Mouse (Mus musculus): Measurements from ENCODE around the gene Ngfr. TPM values are rescaled to one million over a fixed set of nuclear protein-coding genes. Genes with fewer than 3 reads are reported as not detected.

Gene Ngfr
- not detected in 2 replicates for polyA plus RNA-seq (2012)

DNA sequence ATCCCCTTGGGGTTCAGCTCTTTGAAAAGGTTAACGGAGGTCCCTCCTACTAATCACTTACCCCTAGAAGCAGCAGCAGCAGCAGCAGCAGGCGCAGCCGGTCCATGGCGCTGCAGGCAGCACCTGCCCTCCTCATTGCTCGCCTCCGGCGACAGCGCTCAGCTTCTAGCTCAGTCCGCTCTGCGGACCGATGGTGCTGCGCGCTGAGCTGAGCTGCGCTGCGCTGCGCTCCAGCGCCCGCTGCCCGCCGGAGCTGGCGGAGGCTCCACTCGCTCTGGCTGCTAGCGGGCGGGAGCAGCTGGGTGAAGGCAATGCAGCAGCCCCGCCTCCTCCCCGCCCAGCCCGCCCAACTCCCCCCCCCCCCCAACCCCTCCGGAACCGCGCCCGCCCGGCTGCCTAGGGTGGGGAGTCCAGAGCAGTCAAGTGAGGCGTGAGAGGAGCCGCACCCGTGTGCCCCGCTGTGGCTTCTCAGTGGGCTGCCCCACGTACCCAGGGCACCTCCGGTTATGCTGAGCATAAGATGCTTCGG is at the start of gene Ngfr:
TSS of gene Ngfr (minus strand) at position 313 of the 529 bp plus-strand sequence.
- no peak for TF ChIP-seq GATA1 (IDR thresholded peaks at IDR 0.05; ENCODE audit: low read length)

DNA sequence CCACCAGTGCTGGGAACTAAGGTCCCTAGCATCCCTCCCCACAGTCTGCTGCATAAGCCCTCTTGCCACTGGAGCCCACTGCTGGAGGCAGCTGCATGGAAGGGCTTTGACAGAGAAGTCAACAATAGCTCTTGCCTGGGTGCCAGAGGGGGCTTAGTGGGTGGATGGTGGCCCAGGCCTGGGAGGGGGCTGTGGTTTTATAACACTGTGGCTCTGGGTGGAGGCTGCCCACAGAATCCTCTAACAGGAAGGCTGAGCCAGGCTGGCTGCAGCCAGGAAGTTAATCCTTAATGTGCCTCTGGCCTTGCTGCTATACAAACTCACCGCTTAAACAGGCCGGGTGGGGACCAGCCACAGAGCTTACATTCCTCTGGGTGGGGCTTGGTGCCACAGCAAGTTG is 47.5 kb upstream of the Ngfr start:
- no peak for TF ChIP-seq GATA1 (IDR thresholded peaks at IDR 0.05; ENCODE audit: low read length)

DNA sequence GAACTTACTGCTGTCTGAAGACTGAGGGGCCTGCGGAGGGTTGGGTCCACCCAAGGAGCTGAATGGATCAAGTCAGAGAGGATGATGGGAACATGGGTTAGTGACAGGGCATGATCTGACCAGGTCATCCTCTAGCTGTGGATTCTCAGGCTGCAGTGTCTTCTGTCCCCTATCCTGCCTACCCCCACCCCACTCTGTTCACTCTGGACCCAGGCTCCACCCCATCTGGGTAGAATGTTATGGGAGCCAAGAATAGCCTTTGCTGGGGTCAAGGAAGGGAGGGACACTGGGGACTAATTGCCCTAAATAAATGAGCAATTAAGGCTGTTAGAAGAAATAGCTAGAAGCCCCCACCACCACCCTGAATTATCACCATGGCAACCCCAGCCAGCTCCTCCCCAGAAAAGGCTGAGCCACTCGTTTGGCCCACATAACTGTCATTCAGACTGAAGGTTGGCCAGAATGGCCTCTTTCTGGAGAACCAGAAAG is 46.0 kb upstream of the Ngfr start:
- TF ChIP-seq GATA1 (IDR thresholded peaks at IDR 0.05; ENCODE audit: low read length), result no peak

DNA sequence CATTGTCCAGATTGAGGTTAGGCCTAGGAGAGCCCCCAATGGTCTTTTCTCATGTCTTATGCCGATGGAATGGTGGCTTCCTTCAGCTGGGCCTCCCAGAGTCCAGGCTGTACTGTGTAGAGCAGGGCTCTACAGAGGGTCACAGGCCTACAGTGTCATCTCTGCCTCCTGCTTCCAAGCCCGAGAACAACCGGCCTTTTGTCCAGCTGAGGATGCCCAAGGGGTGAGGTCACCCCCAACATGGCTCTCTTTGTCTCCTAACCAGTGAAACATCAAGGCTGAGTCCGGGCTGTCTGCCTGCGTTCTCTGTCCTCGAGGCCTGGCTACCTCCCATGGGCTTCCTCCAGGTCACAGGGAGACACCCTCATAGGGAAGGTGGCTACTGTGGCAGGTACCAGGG is 44.9 kb upstream of the Ngfr start:
- TF ChIP-seq GATA1 (IDR thresholded peaks at IDR 0.05; ENCODE audit: low read length), result no peak

DNA sequence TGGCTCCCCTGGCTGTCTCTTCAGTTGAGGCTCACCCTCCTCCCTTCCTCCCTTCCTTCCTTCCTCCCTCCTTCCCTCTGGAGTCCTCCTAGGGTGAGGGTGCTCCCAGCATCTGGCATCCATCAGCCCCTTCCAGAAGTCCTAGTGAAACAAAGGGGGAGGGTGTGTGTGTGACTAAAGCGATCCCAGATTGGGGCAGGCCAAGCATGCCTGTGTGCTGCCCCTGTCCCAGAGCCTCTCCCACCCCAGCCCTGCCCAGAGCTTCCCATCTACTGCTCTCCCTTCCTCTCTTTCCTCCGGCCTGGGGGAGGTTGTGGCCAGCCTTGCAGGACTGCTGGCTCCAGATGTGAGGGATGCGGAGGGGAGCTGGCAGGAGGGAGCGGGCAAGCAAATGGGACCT is 43.8 kb upstream of the Ngfr start:
- no peak for TF ChIP-seq GATA1 (IDR thresholded peaks at IDR 0.05; ENCODE audit: low read length)

DNA sequence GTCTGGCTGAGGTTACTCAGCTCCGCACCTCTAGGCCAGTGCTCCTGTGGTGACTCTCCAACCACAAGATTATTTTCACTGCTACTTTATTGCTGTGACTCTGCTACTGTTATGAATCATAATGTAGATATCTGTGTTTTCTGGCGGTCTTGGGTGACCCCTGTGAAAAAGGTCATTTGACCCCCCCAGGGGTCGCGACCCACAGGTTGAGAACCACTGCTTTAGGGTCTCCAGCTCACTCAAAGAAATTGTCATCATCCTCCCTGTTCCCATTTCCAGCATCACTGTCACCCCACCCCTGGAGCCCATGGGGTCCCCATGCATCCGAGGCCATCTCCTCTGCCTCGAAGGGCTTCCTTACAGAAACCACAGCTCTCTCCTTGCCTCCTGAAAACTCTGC is 43.0 kb upstream of the Ngfr start:
- no peak for TF ChIP-seq GATA1 (IDR thresholded peaks at IDR 0.05; ENCODE audit: low read length)

DNA sequence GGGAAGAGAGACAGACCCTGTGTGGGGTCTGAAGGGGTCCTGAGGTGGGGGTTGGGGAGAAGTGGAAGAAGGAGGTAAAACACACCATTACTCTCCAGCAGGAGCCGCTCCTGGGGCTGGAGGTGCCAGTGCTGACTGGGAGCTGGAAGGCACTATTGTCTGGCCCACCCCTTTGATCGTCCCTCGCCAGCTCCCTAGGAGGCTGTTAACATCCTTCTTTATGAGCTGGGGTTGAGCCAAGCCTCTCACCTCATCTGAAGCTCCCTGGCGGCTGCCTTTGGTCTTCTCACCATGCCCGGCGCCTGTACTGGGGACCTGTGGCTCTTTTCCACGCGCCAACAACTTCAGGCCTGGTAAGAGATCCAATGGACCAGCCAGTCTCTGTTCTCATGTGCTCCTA is 34.9 kb upstream of the Ngfr start:
- TF ChIP-seq GATA1 (IDR thresholded peaks at IDR 0.05; ENCODE audit: low read length), result no peak

DNA sequence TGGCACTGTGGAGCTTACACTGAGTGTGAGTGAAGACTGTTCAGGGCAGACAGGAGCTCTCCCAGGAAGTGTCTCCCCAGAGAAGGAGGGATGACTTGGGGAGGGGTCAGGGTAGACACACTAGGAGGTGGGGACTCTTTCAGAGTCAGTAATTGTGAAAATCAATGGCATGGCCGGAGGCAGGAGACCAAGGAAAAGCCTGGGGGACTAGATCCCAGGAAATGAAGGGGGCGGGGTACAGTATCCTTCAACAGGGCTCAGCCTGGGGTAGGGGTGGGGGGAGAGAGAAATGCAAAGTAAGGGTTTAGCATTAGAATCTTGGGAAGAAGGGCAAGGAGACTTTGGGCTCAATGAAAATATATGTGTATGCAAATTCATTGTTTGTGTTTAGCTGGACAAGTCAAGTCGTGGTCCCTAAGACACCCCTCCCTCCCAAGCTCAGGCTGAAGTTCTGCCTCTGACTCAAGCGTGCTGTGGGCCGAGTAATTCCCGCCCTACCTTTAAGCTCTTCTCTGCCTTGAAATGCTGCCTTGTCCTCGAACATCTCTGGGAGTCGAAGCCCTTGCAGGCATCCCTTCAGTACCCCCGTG is 34.1 kb upstream of the Ngfr start:
- TF ChIP-seq GATA1 (IDR thresholded peaks at IDR 0.05; ENCODE audit: low read length), result no peak

DNA sequence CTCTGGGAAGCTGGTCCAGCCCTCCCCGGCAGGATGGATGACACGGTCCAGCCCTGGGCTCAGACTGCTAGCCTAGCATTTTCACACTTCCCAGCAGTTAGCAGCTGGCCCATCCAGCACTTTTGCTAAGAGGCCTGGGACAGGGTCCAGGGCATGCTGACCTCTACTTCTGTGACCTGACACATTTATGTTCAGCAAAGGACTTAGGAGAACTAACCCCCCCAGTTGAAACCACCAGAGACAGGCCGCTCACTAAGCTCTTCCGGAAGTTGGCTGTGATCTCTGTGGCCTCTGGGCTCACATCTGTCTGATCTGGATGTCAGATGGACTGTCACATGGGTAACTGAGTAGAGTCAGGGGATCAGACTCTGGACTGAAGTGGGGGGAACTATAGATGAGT is 33.5 kb upstream of the Ngfr start:
- no peak for TF ChIP-seq GATA1 (IDR thresholded peaks at IDR 0.05; ENCODE audit: low read length)

DNA sequence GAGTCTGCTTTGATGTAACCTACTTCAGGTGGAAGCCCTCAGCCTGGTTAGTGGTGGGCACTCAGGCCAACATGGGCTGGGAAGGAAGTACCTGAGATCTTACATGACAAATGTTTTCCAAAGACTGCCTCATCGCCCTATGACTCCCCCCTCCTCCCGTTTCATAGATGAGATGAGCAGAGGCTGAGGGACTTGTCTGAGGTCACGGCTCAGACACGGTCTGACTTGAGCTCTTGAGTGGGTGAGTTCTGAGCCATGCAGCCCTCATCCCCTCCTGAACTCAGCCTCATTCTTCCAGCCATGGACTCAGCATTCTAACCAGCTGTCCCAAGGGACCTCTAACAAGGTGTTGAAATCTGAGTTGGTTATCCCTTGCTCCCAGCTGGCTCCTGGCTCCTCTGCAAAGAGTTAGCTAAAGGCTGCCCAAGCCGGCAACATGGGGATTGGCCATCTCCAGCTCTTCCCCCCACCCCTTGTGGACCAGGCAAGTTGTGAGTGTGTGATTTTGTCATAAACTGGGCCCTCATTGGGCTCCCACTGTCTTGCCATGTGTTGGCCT is 32.4 kb upstream of the Ngfr start:
- no peak for TF ChIP-seq GATA1 (IDR thresholded peaks at IDR 0.05; ENCODE audit: low read length)

DNA sequence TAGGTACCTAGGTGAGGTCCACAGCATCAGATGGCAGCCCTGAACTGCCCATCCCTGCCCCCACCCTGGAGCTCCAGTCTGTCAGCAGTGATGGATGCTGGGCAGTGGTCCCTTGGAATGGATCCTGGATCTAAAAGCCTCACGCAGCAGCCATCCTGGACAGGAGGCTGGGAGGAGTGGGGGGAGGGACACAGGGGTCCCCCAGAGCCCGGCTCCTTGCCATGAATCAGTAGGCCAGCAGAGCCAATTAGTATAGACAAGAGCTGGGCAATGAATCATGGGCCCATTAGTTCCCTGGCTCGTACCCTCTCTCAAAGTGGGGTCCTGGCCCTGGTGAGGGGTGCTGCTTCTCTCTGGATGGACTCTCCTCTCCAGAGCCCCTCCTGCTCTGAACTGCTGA is 31.5 kb upstream of the Ngfr start:
- TF ChIP-seq GATA1 (IDR thresholded peaks at IDR 0.05; ENCODE audit: low read length), result no peak

DNA sequence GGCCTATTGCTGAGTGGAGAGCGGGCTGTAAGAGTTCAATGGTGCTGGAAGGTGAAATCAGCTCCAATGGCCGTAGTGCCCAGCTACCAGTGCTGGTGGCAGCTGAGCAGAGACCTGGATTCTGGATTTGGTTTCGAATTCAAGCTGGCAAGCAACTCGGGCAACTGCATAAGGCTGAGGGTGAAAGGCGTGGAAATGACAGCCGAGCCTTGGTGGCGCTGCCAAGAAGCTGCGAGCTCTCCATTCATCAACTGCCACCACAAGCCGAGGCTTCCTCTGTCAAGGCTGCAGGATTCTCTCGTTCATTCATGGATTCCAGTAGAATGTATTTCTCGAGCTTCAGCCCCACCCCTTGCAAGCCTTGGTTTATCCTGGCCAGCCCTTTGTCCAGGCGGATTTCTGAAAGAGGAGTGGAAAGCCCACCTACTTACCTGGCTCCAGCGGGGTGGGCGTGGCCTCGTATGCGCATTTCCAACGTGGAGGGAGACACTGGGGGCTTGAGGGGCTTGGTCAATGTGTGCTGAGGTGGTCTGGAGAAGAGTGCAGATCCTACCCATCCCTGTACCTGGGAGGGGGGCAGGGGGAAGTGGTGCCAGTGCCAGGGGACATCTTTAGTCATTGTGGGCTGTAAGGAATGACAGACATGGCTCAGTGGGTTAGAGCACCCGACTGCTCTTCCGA is 30.4 kb upstream of the Ngfr start:
- TF ChIP-seq GATA1 (IDR thresholded peaks at IDR 0.05; ENCODE audit: low read length), result no peak

DNA sequence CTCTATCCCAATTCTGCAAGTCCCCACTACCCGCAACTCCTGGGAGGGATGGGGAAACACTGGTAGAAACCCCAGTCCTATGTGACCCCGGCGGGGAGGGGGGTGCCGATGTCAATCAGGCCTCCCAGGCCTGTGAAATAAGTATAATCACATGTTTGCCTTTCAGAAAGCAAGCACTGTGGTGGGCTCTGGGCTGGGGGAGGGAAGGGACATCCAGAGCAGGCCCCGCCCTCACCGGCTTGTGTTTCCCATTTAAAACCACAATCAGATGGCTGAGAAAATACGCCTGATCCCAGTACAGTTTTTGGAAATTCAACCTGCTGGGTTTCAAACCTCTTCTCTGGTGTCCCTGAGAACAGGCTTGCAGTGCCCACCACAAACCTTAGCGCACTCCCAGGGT is 27.2 kb upstream of the Ngfr start:
- no peak for TF ChIP-seq GATA1 (IDR thresholded peaks at IDR 0.05; ENCODE audit: low read length)

DNA sequence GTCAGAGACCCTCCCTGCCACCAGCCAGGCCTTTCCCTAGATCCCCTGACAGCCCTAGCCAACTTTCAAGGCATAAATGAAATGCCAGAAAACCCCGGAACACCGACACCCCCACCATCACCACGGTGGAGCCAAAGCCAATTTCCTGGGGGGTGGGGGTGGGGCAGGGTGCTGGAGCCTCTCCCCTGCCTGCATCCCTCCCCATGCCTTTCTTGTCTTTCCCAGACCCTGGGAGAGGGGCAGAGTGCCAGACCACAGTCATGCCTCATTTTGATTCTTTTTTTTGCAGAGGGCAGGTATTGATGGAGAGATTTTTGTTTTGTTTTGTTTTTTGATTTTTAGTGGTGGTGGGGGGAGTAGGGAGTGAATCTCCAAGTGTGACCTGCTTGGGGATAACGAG is 23.7 kb upstream of the Ngfr start:
- no peak for TF ChIP-seq GATA1 (IDR thresholded peaks at IDR 0.05; ENCODE audit: low read length)

DNA sequence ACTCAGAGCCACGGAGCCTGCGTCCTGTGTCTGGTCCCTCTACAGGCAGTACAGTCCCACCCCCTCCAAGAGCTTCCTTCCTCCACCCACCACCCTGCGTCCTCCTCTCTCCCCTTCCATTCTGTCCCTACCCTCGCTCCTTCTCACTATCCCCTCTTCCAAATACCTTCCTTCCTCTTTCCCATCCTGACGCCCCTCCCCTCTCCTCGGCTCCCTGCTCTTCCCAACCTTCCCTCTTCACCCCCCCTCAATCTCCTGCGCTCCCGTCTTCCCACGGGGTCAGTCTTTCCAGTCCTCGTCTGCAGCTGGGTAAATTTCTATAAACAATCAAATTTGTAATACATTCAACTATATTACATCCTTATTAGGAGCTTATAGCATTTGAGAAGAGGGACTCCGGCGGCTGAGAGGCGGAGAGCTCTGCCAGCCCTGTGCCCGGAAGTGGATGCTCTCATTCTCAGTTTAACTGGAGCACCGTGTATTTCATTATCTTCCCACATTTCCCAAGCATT is 22.9 kb upstream of the Ngfr start:
- no peak for TF ChIP-seq GATA1 (IDR thresholded peaks at IDR 0.05; ENCODE audit: low read length)

DNA sequence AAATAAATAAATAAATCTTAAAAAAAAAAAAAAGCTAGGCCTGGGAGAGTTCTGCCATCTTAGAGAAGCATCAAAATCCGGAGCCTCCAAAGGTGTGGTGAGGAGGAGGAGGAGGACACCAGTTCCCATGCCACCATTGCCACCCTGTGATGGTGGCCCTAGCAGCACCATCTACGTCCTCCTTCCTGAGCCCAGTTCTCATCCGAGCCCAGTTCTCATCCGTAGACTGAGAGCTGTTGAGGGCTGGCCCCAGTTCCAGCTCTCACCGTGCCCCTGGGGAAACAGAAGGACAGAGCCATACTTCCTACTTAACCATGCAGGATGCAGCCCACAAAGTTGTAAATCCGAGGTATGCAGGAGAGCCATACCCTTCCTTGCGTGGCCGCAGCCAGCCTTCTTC is 22.4 kb upstream of the Ngfr start:
- no peak for TF ChIP-seq GATA1 (IDR thresholded peaks at IDR 0.05; ENCODE audit: low read length)

Measured in G1E-ER4 (cell line).